Mouse (Mus musculus) myocyte (in vitro differentiated cells): ENCODE data around the gene Itgax. TPM values are rescaled to one million over a fixed set of nuclear protein-coding genes. Genes with fewer than 3 reads are reported as not detected.

Experiments
- H3K27me3 ChIP-seq: one replicate; pipeline ENCODE4 v1.6.1; 2011; ENCODE audit not compliant: control insufficient read depth, insufficient read depth, insufficient read length
- H3K36me3 ChIP-seq: one replicate; pipeline ENCODE4 v1.6.1; 2011; ENCODE audit not compliant: control insufficient read depth, insufficient read depth
- H3K4me2 ChIP-seq: one replicate; pipeline ENCODE4 v1.6.1; 2011; ENCODE audit warnings: low read depth, control low read depth
- H3K4me3 ChIP-seq: one replicate; pipeline ENCODE4 v1.5.1; 2011; ENCODE audit warnings: mild to moderate bottlenecking, control low read depth, moderate library complexity
- H3K79me2 ChIP-seq: one replicate; pipeline ENCODE4 v1.6.1; 2011; ENCODE audit not compliant: control insufficient read depth, insufficient read depth
- H3ac ChIP-seq: one replicate; pipeline ENCODE4 v1.6.1; 2011; ENCODE audit not compliant: control insufficient read depth, insufficient read length
- CEBPB ChIP-seq: IDR thresholded peaks from 2 replicates; pipeline ENCODE4 v1.6.1; 2011; ENCODE audit warnings: mild to moderate bottlenecking, moderate library complexity; ENCODE audit not compliant: poor library complexity, insufficient read depth, severe bottlenecking
- E2F4 ChIP-seq: IDR thresholded peaks from one replicate; pipeline ENCODE4 v1.6.1; 2011; ENCODE audit warnings: mild to moderate bottlenecking, control low read depth, moderate library complexity; ENCODE audit not compliant: insufficient read depth
- MAX ChIP-seq: IDR thresholded peaks from one replicate; pipeline ENCODE4 v1.6.1; 2011; ENCODE audit warnings: low read depth, mild to moderate bottlenecking, control low read depth
- MYOD1 ChIP-seq, 3 experiments: IDR thresholded peaks; one replicate each; pipeline ENCODE4 v1.6.1; 2011; ENCODE audit warnings: control low read depth in 2 of 3, low read depth in 2 of 3, mild to moderate bottlenecking in 2 of 3, moderate library complexity in 1 of 3; ENCODE audit not compliant: insufficient read length in 2 of 3, control insufficient read depth in 1 of 3
- MYOG ChIP-seq, 3 experiments: IDR thresholded peaks; one replicate each; pipeline ENCODE4 v1.6.1; 2011; ENCODE audit warnings: control low read depth in 2 of 3, low read depth in 2 of 3, mild to moderate bottlenecking in 2 of 3; ENCODE audit not compliant: insufficient read length in 2 of 3, control insufficient read depth in 1 of 3, insufficient read depth in 1 of 3
- POLR2A ChIP-seq: IDR thresholded peaks from one replicate; pipeline ENCODE4 v1.6.1; 2011; ENCODE audit warnings: low read depth, mild to moderate bottlenecking, control low read depth, moderate library complexity; ENCODE audit not compliant: insufficient read length
- POLR2AphosphoS2 ChIP-seq: IDR thresholded peaks from one replicate; pipeline ENCODE4 v1.6.1; 2011; ENCODE audit warnings: low read depth, control low read depth; ENCODE audit not compliant: insufficient read length
- REST ChIP-seq: IDR thresholded peaks from one replicate; pipeline ENCODE4 v1.6.1; 2011; ENCODE audit warnings: mild to moderate bottlenecking, control low read depth, moderate library complexity; ENCODE audit not compliant: insufficient read depth, insufficient read length
- SRF ChIP-seq: IDR thresholded peaks from one replicate; pipeline ENCODE4 v1.6.1; 2011; ENCODE audit warnings: low read depth; ENCODE audit not compliant: control insufficient read depth, insufficient read length
- TCF12 ChIP-seq: IDR thresholded peaks from one replicate; pipeline ENCODE4 v1.6.1; 2011; ENCODE audit warnings: mild to moderate bottlenecking, control low read depth; ENCODE audit not compliant: poor library complexity, insufficient read depth, severe bottlenecking
- TCF3 ChIP-seq: IDR thresholded peaks from one replicate; pipeline ENCODE4 v1.6.1; 2011; ENCODE audit warnings: low read depth, control low read depth; ENCODE audit not compliant: insufficient read length
- USF1 ChIP-seq: IDR thresholded peaks from one replicate; pipeline ENCODE4 v1.6.1; 2011; ENCODE audit warnings: low read depth, mild to moderate bottlenecking, control low read depth, moderate library complexity
- polyA plus RNA-seq: library from polyadenylated mRNA; unstranded; fragments of >200 nt; fragmentation: generic; extraction: Trizol; gene quantifications from one replicate; pipeline ENCODE4 v1.2.1, GENCODE M21; 2012; ENCODE audit warnings: missing spikeins

The Itgax gene
- polyA plus RNA-seq, 1 experiment, result not detected

DNA sequence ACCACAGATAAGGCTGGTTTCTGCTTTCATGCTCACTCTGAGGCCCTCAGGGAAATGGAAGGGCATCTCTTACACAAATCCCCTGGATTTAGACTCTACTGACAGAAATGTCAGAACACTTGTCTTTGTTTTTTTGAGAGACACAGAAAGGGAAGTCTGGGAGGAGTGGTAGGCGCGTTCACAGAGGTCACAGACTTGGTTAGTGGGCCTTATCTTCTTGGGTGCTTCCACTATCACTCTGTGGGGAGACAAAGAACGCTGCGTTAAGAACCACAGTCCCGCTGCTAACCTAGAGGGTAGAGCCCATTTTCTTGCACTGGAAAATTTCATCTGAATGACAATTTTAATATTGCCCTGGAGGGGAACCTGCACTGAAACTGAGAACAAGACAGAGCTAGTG lies 2.8 kb downstream of the Itgax start:
- no peak overlapping the region for H3ac ChIP-seq
- H3K27me3 ChIP-seq, result peaks cover 67% of the 10 kb centered on the region
- no peak overlapping the region for H3K4me2 ChIP-seq
- no peaks in the 10 kb centered on the region for H3K36me3 ChIP-seq
- H3K4me3 ChIP-seq, result no peak overlapping the region
- no peaks in the 10 kb centered on the region for H3K79me2 ChIP-seq
- TF ChIP-seq REST (no peak), USF1 (no peak), MYOG (IDR thresholded peaks at IDR 0.05; ENCODE audit: control insufficient read depth in 1 of 3, insufficient read depth in 1 of 3, insufficient read length in 2 of 3, low read depth in 2 of 3) (no peak), TCF12 (no peak), SRF (no peak), TCF3 (no peak)

DNA sequence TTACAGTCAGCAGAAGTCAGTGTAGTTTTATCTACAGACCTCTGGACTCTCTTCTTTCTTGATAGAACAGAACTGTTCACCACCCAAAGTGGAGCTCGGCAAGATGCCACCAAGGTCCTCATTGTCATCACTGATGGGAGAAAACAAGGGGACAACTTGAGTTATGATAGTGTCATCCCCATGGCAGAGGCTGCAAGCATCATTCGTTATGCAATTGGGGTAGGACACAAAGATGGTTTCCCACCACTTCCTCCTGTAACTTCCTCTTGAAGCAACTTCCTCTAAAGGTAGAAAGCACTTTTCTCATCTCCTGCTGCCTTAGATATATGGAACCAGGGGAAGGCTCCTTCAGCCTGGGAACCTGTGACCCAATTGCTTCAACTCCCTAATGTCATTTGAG lies 4.2 kb downstream of the Itgax start:
- TF ChIP-seq MAX (no peak), CEBPB (no peak), MYOD1 (IDR thresholded peaks at IDR 0.05; ENCODE audit: control insufficient read depth in 1 of 3, insufficient read length in 2 of 3, low read depth in 2 of 3) (no peak), TCF12 (no peak), USF1 (no peak), E2F4 (no peak), REST (no peak)
- Histone ChIP-seq H3K27me3 (peaks cover 63% of the 10 kb centered on the region), H3K4me2 (no peak overlapping the region), H3ac (no peak overlapping the region), H3K4me3 (no peak overlapping the region), H3K79me2 (no peaks in the 10 kb centered on the region), H3K36me3 (no peaks in the 10 kb centered on the region)

DNA sequence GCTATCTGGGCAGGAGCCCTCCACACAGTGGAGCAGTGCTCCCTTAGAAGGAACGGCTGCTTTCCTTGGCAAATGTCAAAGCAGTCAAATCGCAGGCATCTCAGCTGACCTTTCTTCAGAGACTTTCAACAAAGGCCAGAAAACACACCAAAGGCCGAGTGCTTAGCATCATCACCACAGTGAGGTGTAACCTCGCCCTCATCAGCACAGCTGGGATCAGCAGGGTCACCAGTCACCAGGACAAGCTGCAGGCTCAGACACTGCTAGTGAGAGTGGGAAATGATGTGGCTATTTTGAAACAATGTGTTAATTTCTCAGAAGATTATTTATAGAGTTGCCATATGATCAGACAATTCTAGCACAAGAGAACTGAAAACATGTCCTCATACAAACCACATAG lies 7.6 kb downstream of the Itgax start:
- no peaks in the 10 kb centered on the region for H3K36me3 ChIP-seq
- TF ChIP-seq POLR2A, result no peak
- TF ChIP-seq MAX, result no peak
- no peak for TF ChIP-seq MYOD1 (IDR thresholded peaks at IDR 0.05; ENCODE audit: control insufficient read depth in 1 of 3, insufficient read length in 2 of 3, low read depth in 2 of 3)
- TF ChIP-seq MYOG (IDR thresholded peaks at IDR 0.05; ENCODE audit: control insufficient read depth in 1 of 3, insufficient read depth in 1 of 3, insufficient read length in 2 of 3, low read depth in 2 of 3), result no peak
- TF ChIP-seq E2F4, result no peak
- no peaks in the 10 kb centered on the region for H3K79me2 ChIP-seq
- H3K27me3 ChIP-seq, result peaks cover 76% of the 10 kb centered on the region
- H3K4me3 ChIP-seq, result no peak overlapping the region
- no peak overlapping the region for H3K4me2 ChIP-seq
- no peak overlapping the region for H3ac ChIP-seq

DNA sequence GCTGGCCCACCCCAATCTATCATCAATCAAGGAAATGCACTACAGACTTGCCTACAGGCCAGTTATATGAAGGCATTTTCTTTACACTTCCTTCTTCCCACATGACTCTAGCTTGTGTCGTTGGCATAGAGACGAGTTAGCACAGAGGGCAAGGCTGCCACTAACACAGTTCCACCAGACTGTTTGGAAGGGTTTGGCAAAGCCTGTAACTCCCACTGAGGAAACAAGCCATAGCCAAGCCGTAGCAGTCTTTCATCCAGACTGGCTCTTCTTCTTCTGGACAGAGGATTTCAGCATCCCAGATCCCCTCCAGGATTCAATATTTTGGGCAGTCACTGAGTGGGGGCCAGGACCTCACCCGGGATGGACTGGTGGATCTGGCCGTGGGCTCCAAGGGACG lies 10.3 kb downstream of the Itgax start:
- no peak overlapping the region for H3K4me3 ChIP-seq
- TF ChIP-seq MYOG (IDR thresholded peaks at IDR 0.05; ENCODE audit: control insufficient read depth in 1 of 3, insufficient read depth in 1 of 3, insufficient read length in 2 of 3, low read depth in 2 of 3), result no peak
- no peak for TF ChIP-seq MYOD1 (IDR thresholded peaks at IDR 0.05; ENCODE audit: control insufficient read depth in 1 of 3, insufficient read length in 2 of 3, low read depth in 2 of 3)
- no peak for TF ChIP-seq REST
- no peak for TF ChIP-seq MAX
- TF ChIP-seq CEBPB, result no peak
- TF ChIP-seq TCF12, result no peak
- no peak for TF ChIP-seq TCF3
- no peak for TF ChIP-seq SRF
- no peak for TF ChIP-seq USF1
- no peak for TF ChIP-seq POLR2AphosphoS2
- TF ChIP-seq POLR2A, result no peak
- no peak for TF ChIP-seq E2F4

DNA sequence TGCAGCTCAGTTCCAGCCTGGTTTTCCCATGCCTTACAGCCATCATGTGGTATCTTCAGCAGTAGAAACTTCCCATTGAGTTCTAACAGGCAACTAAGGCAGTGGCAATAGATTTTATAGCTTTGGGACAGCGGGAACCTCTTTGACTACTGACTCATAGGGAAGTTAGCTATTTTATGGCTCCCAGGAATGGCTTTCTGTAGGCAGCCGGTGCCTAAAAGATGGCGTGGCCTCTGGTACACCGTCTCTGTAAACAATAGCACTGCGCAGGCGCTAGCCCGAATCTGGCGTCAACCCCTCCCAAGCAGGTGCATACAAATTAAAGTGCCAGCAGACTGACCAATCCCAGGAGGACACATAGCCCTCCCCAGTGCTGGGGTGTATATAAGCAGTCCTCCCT lies 21.6 kb downstream of the Itgax start:
- Histone ChIP-seq H3K79me2 (no peaks in the 10 kb centered on the region), H3ac (no peak overlapping the region), H3K27me3 (peaks cover 65% of the 10 kb centered on the region), H3K36me3 (no peaks in the 10 kb centered on the region), H3K4me3 (no peak overlapping the region), H3K4me2 (no peak overlapping the region)
- no peak for TF ChIP-seq REST
- TF ChIP-seq SRF, result no peak
- TF ChIP-seq POLR2A, result no peak
- no peak for TF ChIP-seq E2F4
- TF ChIP-seq TCF3, result no peak
- no peak for TF ChIP-seq USF1
- TF ChIP-seq MAX, result no peak
- no peak for TF ChIP-seq CEBPB

More for the DNA sequence above, 10.3 kb downstream of the Itgax start:
- Histone ChIP-seq H3K79me2 (no peaks in the 10 kb centered on the region), H3K27me3 (peaks cover 63% of the 10 kb centered on the region), H3K4me2 (no peak overlapping the region), H3ac (no peak overlapping the region), H3K36me3 (no peaks in the 10 kb centered on the region)

DNA sequence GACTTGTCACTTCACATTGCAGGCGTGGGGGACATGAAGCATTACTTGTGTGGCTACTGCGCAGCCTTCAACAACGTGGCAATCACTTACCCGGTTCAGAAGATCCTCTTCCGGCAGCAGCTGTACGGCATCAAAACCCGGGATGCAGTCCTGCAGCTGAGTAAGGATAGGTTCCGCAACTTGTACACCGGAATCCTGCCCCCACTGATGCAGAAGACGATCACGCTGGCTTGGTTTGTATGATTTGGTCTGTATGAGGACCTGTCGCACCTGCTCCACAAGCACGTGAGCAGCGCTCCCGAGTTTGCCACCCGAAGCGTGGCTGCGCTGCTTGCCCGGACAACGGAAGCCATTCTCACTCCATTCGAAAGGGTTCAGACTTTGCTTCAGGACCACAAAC lies 24.7 kb downstream of the Itgax start, which contains the start of gene Itgad:
Gene Itgad (plus strand): TSS at position 301 of the 400 bp plus-strand sequence.
- Histone ChIP-seq H3ac (no peak within 1 kb of the TSS), H3K36me3 (no peaks in the 10 kb centered on the region), H3K27me3 (peaks cover 36% of the 10 kb centered on the region), H3K79me2 (no peaks in the 10 kb centered on the region), H3K4me3 (no peak within 1 kb of the TSS), H3K4me2 (no peak within 1 kb of the TSS)
- TF ChIP-seq USF1 (no peak), MYOD1 (IDR thresholded peaks at IDR 0.05; ENCODE audit: control insufficient read depth in 1 of 3, insufficient read length in 2 of 3, low read depth in 2 of 3) (no peak), CEBPB (no peak), POLR2A (no peak), MAX (no peak), TCF12 (no peak), TCF3 (no peak), REST (no peak), POLR2AphosphoS2 (no peak), E2F4 (no peak), SRF (no peak), MYOG (IDR thresholded peaks at IDR 0.05; ENCODE audit: control insufficient read depth in 1 of 3, insufficient read depth in 1 of 3, insufficient read length in 2 of 3, low read depth in 2 of 3) (no peak)
